ENCODE assay signal across 16 mouse cellular contexts in the genomic region with DNA sequence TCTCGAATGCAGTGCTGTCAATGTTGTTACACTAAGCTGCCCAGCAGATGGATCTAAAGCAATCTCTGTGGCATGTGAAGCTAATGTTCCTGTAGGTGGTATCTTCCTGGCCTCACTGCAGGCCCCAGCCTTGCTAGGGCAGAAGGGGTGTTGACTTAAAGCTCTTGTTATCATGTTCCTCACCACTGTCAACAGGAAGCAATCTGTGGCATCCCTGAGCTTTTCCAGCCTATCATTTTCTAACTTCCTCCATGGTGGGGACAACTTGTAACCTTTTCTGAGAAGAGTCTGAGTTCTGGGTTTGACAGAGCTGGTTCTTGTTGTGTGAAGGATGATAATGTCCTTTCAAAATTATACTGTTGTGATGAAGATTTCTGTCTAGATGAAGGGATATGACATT.
"Had no signal": no experiment of that assay in that cellular context is flagged by ENCODE, and none has a peak within 500 bp of the region (broad histone marks: within the 10 kb centered on the region; RNA-seq: fewer than 3 reads in every experiment).

No protein-coding gene starts in this region.

- DNase-seq: kidney, adult 11 months; kidney, adult 8-10 months; kidney, postnatal 14 days; liver, embryonic 13.5 days; lung, adult 2 months; lung, postnatal 36 days; right cerebral cortex, postnatal 25 days; spleen, adult 18-20 months; thymus, postnatal 25 days had no signal

- H3K36me3 ChIP-seq: liver, embryonic 13.5 days; midbrain, embryonic 10.5 days; midbrain, embryonic 13.5 days; neural tube, embryonic 13.5 days; stomach, embryonic 15.5 days had no signal

- H3K9me3 ChIP-seq: liver, embryonic 13.5 days; megakaryocyte, embryonic 14.5 days; midbrain, embryonic 10.5 days; midbrain, embryonic 13.5 days; neural tube, embryonic 13.5 days; stomach, embryonic 15.5 days had no signal

- H3K4me3 ChIP-seq: liver, embryonic 13.5 days; megakaryocyte, embryonic 14.5 days; midbrain, embryonic 10.5 days; midbrain, embryonic 13.5 days; myocyte; neural tube, embryonic 13.5 days; stomach, embryonic 15.5 days had no signal

- H3K4me2 ChIP-seq: liver, embryonic 13.5 days; midbrain, embryonic 13.5 days; neural tube, embryonic 13.5 days; stomach, embryonic 15.5 days had no signal

- ATAC-seq: midbrain, embryonic 13.5 days; midbrain, embryonic 16.5 days had no signal

- H3K4me1 ChIP-seq: liver, embryonic 13.5 days; megakaryocyte, embryonic 14.5 days had no signal

- H3K27ac ChIP-seq: liver, embryonic 13.5 days; midbrain, embryonic 10.5 days; midbrain, embryonic 13.5 days; neural tube, embryonic 13.5 days; stomach, embryonic 15.5 days had no signal

- H3K9ac ChIP-seq: liver, embryonic 13.5 days; midbrain, embryonic 13.5 days; neural tube, embryonic 13.5 days; stomach, embryonic 15.5 days had no signal

- H3K27me3 ChIP-seq: liver, embryonic 13.5 days; megakaryocyte, embryonic 14.5 days; midbrain, embryonic 13.5 days; stomach, embryonic 15.5 days had no signal
